Mouse (Mus musculus) hindbrain, embryonic 14.5 days (tissue): ENCODE data around the gene Gpr137. TPM values are rescaled to one million over a fixed set of nuclear protein-coding genes. Genes with fewer than 3 reads are reported as not detected.

Experiments
- ATAC-seq: fragments of 200-750 bp; cut with Nextera tagmentation; 2 replicates; pipeline ENCODE4 v1.8.0; 2017; ENCODE audit warnings: moderate number of reproducible peaks, mild to moderate bottlenecking, moderate TSS enrichment, moderate library complexity; ENCODE audit not compliant: low FRiP score
- DNase-seq: peaks from one replicate; pipeline ENCODE4 v3.0.0-alpha.2; 2015; ENCODE audit warnings: low spot score
- H3K27ac ChIP-seq: fragments of 300-500 bp; sonication (generic); 2 replicates; pipeline ENCODE4 v1.5.1; 2014; ENCODE audit warnings: mild to moderate bottlenecking, moderate library complexity
- H3K27me3 ChIP-seq: fragments of 300-500 bp; sonication (generic); 2 replicates; pipeline ENCODE4 v1.6.1; 2014; ENCODE audit warnings: mild to moderate bottlenecking, low read length, mixed read lengths; ENCODE audit not compliant: control insufficient read depth, insufficient read depth
- H3K36me3 ChIP-seq: fragments of 300-500 bp; sonication (generic); replicated peaks from 2 replicates; pipeline ENCODE4 v1.6.1; 2014; ENCODE audit not compliant: control insufficient read depth, insufficient read depth
- H3K4me1 ChIP-seq: fragments of 300-500 bp; sonication (generic); replicated peaks from 2 replicates; pipeline ENCODE4 v1.6.1; 2014; ENCODE audit warnings: antibody characterized with exemption, low read length, mixed read lengths; ENCODE audit not compliant: control insufficient read depth, insufficient read depth
- H3K4me2 ChIP-seq: fragments of 300-500 bp; sonication (generic); replicated peaks from 2 replicates; pipeline ENCODE4 v1.6.1; 2014; ENCODE audit warnings: mild to moderate bottlenecking, moderate library complexity
- H3K4me3 ChIP-seq: fragments of 300-500 bp; sonication (generic); replicated peaks from 2 replicates; pipeline ENCODE4 v1.5.1; 2014; ENCODE audit warnings: mild to moderate bottlenecking, low read length
- H3K9ac ChIP-seq: fragments of 300-500 bp; sonication (generic); 2 replicates; pipeline ENCODE4 v1.6.1; 2014
- H3K9me3 ChIP-seq: fragments of 300-500 bp; sonication (generic); 2 replicates; pipeline ENCODE4 v1.6.1; 2016; ENCODE audit warnings: low read length; ENCODE audit not compliant: control insufficient read depth
- WGBS: fragments of 180-500 bp; shearing (Covaris S2); extraction: QIAGEN DNeasy Blood & Tissue Kit; methylation state at CpG from one replicate; pipeline ENCODE4 v1.1.7; 2014; 5-methylcytosine and 5-hydroxymethylcytosine counted together
- polyA plus RNA-seq: library from polyadenylated mRNA; unstranded; fragments of >200 nt; fragmentation: Nextera tagmentation; extraction: Ambion mirVana; gene quantifications from 2 replicates; pipeline ENCODE4 v1.2.1, GENCODE M21; 2014

Gpr137 gene
- polyA plus RNA-seq, 1 experiment from 2014 or later = 60.2 TPM

DNA sequence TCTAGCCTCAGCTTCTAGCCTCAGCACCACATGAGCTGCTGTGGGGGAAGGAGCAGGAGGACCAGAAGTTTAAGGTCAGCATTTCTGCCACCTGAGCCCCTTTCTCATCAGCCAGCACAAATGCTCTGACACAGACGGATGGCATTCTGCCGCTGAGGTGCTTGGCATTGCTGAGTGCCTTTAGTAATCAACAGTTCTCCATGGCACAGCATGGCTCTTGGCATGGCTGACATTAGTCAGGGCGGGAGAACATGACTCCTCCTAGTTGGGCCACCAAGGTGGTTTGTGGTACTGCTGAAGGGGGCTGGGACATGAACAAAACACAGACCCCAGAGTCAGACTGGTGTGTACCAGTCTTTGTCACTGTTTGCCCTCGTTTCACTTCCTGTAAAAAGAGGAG is 5.9 kb upstream of the Gpr137 start:
- DNase-seq (no peak), ATAC-seq (no peak)
- Histone ChIP-seq H3K36me3 (peaks cover 18% of the 10 kb centered on the region), H3K27me3 (no peaks in the 10 kb centered on the region), H3K9ac (no peak overlapping the region), H3K4me2 (no peak overlapping the region), H3K4me3 (no peak overlapping the region), H3K27ac (no peak overlapping the region), H3K9me3 (no peaks in the 10 kb centered on the region), H3K4me1 (peaks cover 20% of the 10 kb centered on the region)
- WGBS = 65% methylated on average over 4 of the region's 4 CpGs

DNA sequence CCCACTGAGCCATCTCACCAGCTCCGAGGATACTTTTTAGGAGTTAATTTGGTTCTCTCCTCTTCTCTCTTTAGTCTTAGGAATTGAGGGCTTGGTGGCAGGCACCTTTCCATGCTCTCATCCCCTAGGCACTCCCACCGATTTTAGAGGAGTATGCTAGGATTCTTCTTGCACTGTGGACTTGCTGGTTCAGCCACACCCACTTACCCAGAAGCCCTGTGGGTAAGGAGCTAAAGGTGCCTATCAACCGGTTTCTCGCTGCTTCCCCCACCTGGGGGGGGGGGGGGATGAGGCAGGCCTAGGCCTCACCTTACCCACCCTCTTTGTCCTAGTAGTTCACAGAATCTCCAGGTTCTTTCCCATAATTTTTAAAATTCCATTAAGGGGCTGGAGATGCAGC is 5.5 kb upstream of the Gpr137 start:
- Histone ChIP-seq H3K4me3 (no peak overlapping the region), H3K27ac (no peak overlapping the region), H3K9ac (no peak overlapping the region), H3K4me1 (peaks cover 22% of the 10 kb centered on the region), H3K27me3 (no peaks in the 10 kb centered on the region), H3K36me3 (peaks cover 18% of the 10 kb centered on the region), H3K4me2 (no peak overlapping the region), H3K9me3 (no peaks in the 10 kb centered on the region)
- 56% methylated on average over 4 of the region's 4 CpGs for WGBS
- ATAC-seq = no peak
- no peak for DNase-seq

DNA sequence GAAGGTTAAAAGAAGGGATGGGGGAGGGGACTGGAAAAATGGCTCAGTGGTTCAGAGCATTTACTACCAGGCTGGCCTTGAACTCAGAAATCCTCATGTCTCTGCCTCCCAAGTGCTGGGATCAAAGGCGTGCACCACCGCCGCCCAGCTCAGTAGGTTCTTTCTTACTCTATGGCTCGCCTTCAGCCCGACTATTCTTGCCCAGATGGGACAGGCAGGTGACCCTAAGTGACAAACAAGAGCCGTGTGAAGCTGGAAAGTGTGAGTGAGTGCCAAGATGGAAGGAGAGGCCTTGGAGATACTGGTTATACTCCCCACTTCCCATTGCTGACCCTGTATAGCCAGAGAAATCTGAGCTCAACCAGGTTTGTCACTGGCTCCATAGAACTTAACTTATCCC is 1.4 kb upstream of the Gpr137 start:
- H3K4me3 ChIP-seq = no peak overlapping the region
- H3K4me2 ChIP-seq = no peak overlapping the region
- no peak overlapping the region for H3K27ac ChIP-seq
- no peaks in the 10 kb centered on the region for H3K27me3 ChIP-seq
- H3K36me3 ChIP-seq = peaks cover 21% of the 10 kb centered on the region
- peaks cover 31% of the 10 kb centered on the region for H3K4me1 ChIP-seq
- no peaks in the 10 kb centered on the region for H3K9me3 ChIP-seq
- ATAC-seq (no peak), DNase-seq (no peak)
- WGBS = 93% methylated on average over 6 of the region's 6 CpGs
- no peak overlapping the region for H3K9ac ChIP-seq

DNA sequence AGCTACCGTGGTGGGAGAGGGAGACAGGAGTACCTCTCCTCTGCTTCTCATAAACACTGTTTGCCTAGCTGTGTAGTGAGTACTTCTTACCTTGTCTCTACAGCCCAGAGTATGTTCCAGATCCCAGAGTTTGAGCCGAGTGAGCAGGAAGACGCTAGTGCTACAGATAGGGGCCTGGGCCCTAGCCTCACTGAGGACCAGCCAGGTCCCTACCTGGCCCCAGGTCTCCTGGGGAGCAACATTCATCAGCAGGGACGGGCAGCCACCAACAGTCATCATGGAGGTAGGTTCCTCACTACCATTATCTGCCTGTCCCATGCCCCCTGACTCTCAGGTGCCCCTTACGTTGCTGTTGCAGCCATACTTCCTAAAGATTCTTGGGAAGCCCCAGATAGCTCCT is 484 bp upstream of the Gpr137 start:
- ATAC-seq (no peak), DNase-seq (no peak)
- peak overlapping the region; percentile 100 for H3K4me2 ChIP-seq
- H3K9me3 ChIP-seq = no peaks in the 10 kb centered on the region
- peak overlapping the region; percentile 83 for H3K9ac ChIP-seq
- H3K4me3 ChIP-seq = peak overlapping the region; percentile 58
- peaks cover 25% of the 10 kb centered on the region for H3K36me3 ChIP-seq
- 24% methylated on average over 5 of the region's 5 CpGs for WGBS
- no peaks in the 10 kb centered on the region for H3K27me3 ChIP-seq
- H3K27ac ChIP-seq = peak overlapping the region; percentile 90
- H3K4me1 ChIP-seq = peaks cover 32% of the 10 kb centered on the region

DNA sequence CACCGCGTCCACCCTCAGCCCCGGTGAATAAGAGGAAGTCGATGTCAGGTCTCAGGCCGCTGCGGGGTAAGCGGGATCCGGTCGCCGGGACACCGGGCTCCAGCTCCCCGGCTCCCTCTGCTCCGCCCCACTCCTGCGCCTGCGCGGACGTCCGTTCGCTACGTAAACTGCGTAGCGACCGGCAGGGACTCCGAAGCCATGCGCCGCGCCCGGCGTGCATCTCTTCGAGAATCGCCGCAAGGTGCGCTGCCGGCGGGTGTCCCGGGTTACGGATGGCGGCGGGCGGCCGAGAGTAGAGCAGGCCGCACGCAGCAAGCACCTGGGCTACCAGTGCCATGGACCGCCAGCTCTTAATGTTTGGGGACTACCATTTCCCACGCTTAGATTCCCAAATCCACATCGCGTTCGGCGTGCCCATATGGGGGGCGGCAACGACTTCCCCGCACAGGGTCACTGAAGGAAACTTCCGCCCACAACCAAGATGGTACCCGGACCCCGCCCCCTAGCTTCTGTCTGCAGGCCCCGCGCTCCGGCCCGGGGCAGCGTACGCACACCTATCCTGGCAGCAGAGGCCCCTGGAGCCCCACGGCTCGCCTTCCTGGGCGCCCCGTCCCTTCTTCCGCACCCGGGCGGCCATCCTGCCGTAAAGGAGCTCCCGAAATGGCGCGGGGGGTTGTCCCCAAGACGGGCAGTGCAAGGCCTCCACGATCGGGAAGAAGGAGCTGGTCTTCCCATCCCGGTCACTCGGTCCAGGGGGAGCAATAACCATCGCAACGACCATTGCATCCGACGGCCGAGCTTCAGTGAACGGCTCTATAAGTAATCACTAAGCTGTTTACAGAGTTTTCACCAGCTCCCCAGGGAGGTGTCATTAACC is 670 bp downstream of the Gpr137 start, which contains the start of gene Bad:
TSS of gene Bad (plus strand) at position 490 of the 877 bp plus-strand sequence.
- peaks cover 21% of the 10 kb centered on the region for H3K36me3 ChIP-seq
- H3K4me3 ChIP-seq = peak within 1 kb of the TSS; percentile 58
- H3K9me3 ChIP-seq = no peaks in the 10 kb centered on the region
- ATAC-seq = peak; percentile 82
- H3K27me3 ChIP-seq = no peaks in the 10 kb centered on the region
- H3K9ac ChIP-seq = peak within 1 kb of the TSS; percentile 83
- H3K27ac ChIP-seq = peak within 1 kb of the TSS; percentile 90
- H3K4me1 ChIP-seq = peaks cover 32% of the 10 kb centered on the region
- DNase-seq = peak; percentile 99
- under 1% methylated on average over 83 of the region's 83 CpGs for WGBS
- peak within 1 kb of the TSS; percentile 100 for H3K4me2 ChIP-seq

DNA sequence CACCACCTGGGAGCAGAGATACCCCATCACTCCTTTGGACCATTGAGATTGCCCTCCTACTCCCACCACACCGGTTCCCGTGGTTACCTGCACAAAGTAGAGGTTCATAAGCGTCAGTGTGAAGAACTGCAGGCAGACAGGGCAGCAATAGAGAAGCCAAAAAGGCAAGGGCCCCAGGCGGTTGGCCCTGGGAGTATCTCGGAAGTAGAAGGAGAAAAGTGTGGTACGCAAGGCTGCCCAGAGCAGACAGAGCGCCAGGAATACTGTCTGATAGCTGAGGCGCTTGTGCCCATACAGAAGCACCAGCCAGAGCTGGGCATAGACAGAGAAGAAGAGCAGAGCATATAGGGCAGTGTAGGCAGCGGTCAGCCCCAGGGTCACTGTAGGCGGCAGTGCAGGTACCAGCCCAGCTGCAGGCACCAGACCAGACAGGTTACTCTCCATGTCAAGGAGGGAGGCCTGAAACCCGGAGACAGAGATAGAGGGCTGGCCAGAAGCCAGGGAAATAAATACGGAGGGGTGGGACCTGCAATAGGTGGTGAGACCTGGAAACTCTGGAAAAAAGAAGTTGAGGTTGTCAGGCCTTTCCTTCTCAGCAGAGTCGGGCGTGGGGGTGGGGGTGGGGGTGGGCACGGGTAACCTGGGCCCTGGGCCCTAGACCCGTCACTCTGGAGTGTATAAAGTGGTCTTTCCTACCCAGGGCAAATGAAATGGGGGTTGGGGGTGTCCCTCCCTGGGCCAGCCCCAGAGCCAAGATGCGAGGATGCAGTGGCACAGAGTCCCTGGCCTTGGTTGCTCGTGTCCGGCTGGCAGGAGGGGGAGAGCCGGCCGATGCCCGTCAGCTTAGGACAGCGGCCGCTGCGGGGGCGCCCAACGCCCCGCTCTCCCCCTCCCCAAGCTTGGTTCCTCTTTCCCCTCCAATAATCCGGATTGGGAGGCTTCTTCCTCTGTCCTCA is 1.6 kb downstream of the Gpr137 start:
- H3K4me2 ChIP-seq = peak overlapping the region; percentile 100
- peak overlapping the region; percentile 90; the same call in 1 of the 2 replicates for H3K27ac ChIP-seq
- H3K9ac ChIP-seq = peak overlapping the region; percentile 83
- H3K27me3 ChIP-seq = peaks cover 9% of the 10 kb centered on the region
- H3K36me3 ChIP-seq = peaks cover 17% of the 10 kb centered on the region
- peaks cover 32% of the 10 kb centered on the region for H3K4me1 ChIP-seq
- WGBS = 24% methylated on average over 23 of the region's 29 CpGs
- ATAC-seq = peak; percentile 10
- H3K9me3 ChIP-seq = no peaks in the 10 kb centered on the region
- DNase-seq = no peak
- peak overlapping the region; percentile 58 for H3K4me3 ChIP-seq

DNA sequence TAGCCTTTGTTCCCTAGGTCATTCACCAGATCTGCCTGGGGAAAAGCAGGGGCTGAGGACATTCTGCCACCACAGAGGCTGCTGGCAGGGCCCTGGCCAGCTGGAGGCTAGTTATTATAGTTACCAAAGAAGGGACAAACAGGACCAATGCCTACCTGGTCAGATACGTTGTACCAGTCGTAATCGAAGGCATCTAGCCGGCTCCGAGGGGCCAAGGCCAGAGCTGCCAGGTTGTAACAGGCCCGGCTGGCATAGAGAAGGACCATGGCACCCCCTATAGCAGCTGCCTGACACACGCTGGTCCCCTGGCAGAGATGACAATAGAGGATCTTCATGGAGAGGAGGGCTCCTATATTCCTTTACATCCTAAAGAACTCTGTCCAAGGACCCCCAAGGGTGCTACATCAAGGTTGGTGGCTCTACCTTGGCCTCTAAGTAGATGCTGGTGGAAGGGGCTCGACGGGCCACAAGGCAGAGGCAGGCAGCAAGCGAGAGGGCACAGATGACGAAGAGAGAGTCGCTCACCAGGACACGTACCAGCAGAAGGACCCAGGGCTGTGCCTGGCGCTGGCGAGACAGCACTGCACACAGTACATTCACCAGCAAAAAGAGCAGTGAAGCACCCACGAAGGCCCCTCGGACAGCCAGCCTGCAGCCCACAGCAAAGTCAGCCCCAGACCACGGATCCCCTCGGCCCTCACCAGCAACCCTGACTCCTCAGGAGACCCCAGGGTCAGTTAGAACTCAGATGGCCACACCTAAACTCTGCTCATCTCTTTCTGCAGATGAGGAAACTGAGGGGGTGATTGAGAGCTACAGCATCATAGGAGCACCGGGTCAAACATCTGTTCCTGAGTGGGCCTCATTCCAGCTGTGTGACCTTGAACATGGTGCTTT is 2.9 kb downstream of the Gpr137 start:
- Histone ChIP-seq H3K27ac (no peak overlapping the region), H3K4me1 (peaks cover 34% of the 10 kb centered on the region), H3K36me3 (0 out of 2 replicates have a peak, but pooled peaks cover 7% of the 10 kb centered on the region), H3K9ac (peak overlapping the region; percentile 83), H3K4me2 (peak overlapping the region; percentile 100), H3K9me3 (no peaks in the 10 kb centered on the region), H3K4me3 (no peak overlapping the region), H3K27me3 (peaks cover 20% of the 10 kb centered on the region)
- ATAC-seq (no peak), DNase-seq (no peak)
- 91% methylated on average over 20 of the region's 20 CpGs for WGBS

DNA sequence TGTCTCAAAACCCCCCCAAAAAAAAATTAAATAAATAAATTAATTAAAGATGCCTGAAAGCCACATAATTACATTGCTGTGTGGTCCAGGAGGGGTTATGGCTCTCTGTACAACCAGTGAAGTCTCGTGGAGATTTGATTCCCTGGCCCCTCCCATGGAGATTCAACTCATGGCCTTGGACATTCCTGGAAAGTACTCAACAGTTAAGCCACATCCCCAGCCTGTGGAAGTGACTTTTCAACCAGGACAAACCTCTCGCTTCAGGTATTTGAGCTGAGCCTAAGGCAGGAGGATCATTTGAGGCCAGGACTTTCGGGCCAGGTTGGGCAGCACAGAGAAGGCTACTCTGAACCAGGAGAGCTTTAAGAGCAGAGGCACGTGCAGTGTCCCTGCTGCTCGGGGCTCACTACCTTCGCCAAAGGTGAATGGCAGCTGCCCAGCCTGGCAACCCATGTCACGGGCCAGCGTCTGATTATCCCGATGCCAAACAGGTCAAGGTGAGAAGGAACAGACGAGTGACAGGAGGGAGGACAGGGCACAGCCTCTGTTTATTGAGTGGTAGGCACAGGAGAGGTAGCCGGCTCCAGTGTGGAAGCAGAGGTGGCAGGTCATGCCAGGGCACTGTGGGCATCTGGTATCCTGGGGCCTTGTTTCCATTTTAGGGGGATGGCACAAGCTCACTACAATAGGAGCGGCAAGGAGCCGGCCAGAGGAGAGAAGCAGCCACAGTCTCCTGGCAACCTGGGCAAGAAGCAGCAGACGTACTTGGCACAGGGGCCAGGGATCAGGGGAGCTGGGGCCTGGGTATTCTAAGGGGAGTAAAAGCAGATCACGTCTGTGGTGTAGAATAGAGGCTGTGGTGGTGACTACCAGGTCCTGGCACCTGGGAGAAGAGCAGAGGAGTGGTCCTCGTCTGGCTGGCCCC is 4.5 kb downstream of the Gpr137 start:
- ATAC-seq = no peak
- peaks cover 41% of the 10 kb centered on the region for H3K4me1 ChIP-seq

More for the DNA sequence above, 4.5 kb downstream of the Gpr137 start:
- no peak overlapping the region for H3K9ac ChIP-seq
- DNase-seq = no peak
- no peak overlapping the region for H3K4me2 ChIP-seq
- H3K4me3 ChIP-seq = no peak overlapping the region
- H3K36me3 ChIP-seq = 0 out of 2 replicates have a peak, but pooled peaks cover 7% of the 10 kb centered on the region
- no peaks in the 10 kb centered on the region for H3K9me3 ChIP-seq
- peaks cover 36% of the 10 kb centered on the region for H3K27me3 ChIP-seq
- 78% methylated on average over 16 of the region's 16 CpGs for WGBS
- H3K27ac ChIP-seq = no peak overlapping the region
